Mouse (Mus musculus): Measurements from ENCODE around the gene Rbfox2. TPM values are rescaled to one million over a fixed set of nuclear protein-coding genes. Genes with fewer than 3 reads are reported as not detected.
A peak's percentile ranks its signal among the peaks of the same experiment; 100 is the strongest.

Rbfox2 gene
- polyA plus RNA-seq, 1 experiment = 34.7 TPM

DNA sequence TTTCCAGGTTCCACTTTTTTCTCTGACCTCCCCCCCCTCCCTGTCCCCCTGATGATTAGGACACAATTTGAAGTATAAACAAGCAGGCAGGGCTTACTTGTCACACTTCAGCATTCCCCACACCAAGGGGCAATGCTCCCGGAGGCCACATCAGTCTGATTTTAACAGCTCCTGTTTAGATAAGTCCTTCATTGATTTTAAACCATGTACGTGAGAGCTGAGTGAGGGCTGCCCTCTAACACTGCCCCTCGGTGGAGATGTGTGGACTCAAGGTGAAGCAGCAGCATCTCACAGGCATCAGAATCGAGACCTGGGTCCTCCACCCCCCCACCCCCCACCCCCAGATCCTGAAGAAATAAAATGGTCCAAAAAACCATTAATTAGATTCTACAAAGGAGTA, 155.0 kb downstream of the Rbfox2 start:
- Histone ChIP-seq H3K36me3 (ENCODE audit: control insufficient read depth, insufficient read depth, low read length) (no peaks in the 10 kb centered on the region), H3K4me1 (ENCODE audit: control insufficient read depth, insufficient read depth, insufficient read length, low read length) (peaks cover 5% of the 10 kb centered on the region), H3K27me3 (ENCODE audit: control insufficient read depth, insufficient read depth, low read length) (no peaks in the 10 kb centered on the region), H3K4me3 (ENCODE audit: low read depth, low read length) (no peak overlapping the region), H3K27ac (ENCODE audit: insufficient read depth, low read depth, low read length) (no peak overlapping the region)
- no peak for TF ChIP-seq CTCF (IDR thresholded peaks at IDR 0.05; ENCODE audit: extremely low read depth, insufficient read length, insufficient replicate concordance, low read depth, low read length)
- 42% methylated on average over 4 of the region's 4 CpGs for WGBS

GRCm38 (mm10) chr15:77151178-77151577, 155.6 kb downstream of the Rbfox2 start:
- Histone ChIP-seq H3K4me1 (ENCODE audit: control insufficient read depth, insufficient read depth, insufficient read length, low read length) (peaks cover 2% of the 10 kb centered on the region), H3K4me3 (ENCODE audit: low read depth, low read length) (no peak overlapping the region), H3K27ac (ENCODE audit: insufficient read depth, low read depth, low read length) (no peak overlapping the region), H3K27me3 (ENCODE audit: control insufficient read depth, insufficient read depth, low read length) (no peaks in the 10 kb centered on the region), H3K36me3 (ENCODE audit: control insufficient read depth, insufficient read depth, low read length) (no peaks in the 10 kb centered on the region)
- WGBS = 68% methylated on average over 8 of the region's 8 CpGs
- TF ChIP-seq CTCF (IDR thresholded peaks at IDR 0.05; ENCODE audit: extremely low read depth, insufficient read length, insufficient replicate concordance, low read depth, low read length) = no peak
- no peak for TF ChIP-seq POLR2A (IDR thresholded peaks at IDR 0.05; ENCODE audit: low read depth, low read length)

- Histone ChIP-seq H3K4me3 (ENCODE audit: low read depth, low read length) (peak overlapping the region; percentile 7; the same call in 1 of the 2 replicates), H3K4me1 (ENCODE audit: control insufficient read depth, insufficient read depth, insufficient read length, low read length) (peaks cover 2% of the 10 kb centered on the region), H3K27ac (ENCODE audit: insufficient read depth, low read depth, low read length) (peak overlapping the region; percentile 17), H3K27me3 (ENCODE audit: control insufficient read depth, insufficient read depth, low read length) (no peaks in the 10 kb centered on the region), H3K36me3 (ENCODE audit: control insufficient read depth, insufficient read depth, low read length) (no peaks in the 10 kb centered on the region)
- 23% methylated on average over 3 of the region's 3 CpGs for WGBS
- TF ChIP-seq POLR2A (IDR thresholded peaks at IDR 0.05; ENCODE audit: low read depth, low read length) (no peak), CTCF (IDR thresholded peaks at IDR 0.05; ENCODE audit: extremely low read depth, insufficient read length, insufficient replicate concordance, low read depth, low read length) (no peak)
Measured at GRCm38 (mm10) chr15:77150424-77150841, 156.4 kb downstream of the Rbfox2 start.

DNA sequence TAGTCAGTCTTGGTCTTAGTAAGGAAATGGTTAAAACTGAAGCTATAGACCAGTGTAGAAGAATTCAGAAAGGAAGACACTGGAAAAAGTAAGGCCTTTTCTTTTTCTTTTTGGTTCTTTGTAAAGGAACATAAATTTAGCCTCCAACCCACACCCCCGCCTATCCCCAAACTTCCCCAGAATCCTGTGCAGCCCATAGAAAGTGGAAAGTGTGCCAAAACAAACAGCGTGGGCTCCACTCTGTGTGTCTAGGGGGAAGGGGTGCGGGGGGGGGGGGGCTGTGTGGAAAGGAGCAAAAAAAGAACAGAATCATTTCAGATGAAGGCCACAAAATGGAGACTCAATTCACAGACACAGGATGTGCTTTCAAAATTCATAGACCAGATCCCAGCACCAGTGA, 156.8 kb downstream of the Rbfox2 start:
- Histone ChIP-seq H3K4me1 (ENCODE audit: control insufficient read depth, insufficient read depth, insufficient read length, low read length) (peaks cover 2% of the 10 kb centered on the region), H3K27ac (ENCODE audit: insufficient read depth, low read depth, low read length) (peak overlapping the region; percentile 17; the same call in 1 of the 2 replicates), H3K4me3 (ENCODE audit: low read depth, low read length) (no peak overlapping the region), H3K27me3 (ENCODE audit: control insufficient read depth, insufficient read depth, low read length) (no peaks in the 10 kb centered on the region), H3K36me3 (ENCODE audit: control insufficient read depth, insufficient read depth, low read length) (no peaks in the 10 kb centered on the region)
- TF ChIP-seq CTCF (IDR thresholded peaks at IDR 0.05; ENCODE audit: extremely low read depth, insufficient read length, insufficient replicate concordance, low read depth, low read length) (no peak), POLR2A (IDR thresholded peaks at IDR 0.05; ENCODE audit: low read depth, low read length) (no peak)
- WGBS = 19% methylated on average over 3 of the region's 3 CpGs

- H3K36me3 ChIP-seq (ENCODE audit: control insufficient read depth, insufficient read depth, low read length) = no peaks in the 10 kb centered on the region
- H3K27ac ChIP-seq (ENCODE audit: insufficient read depth, low read depth, low read length) = no peak overlapping the region
- no peak overlapping the region for H3K4me3 ChIP-seq (ENCODE audit: low read depth, low read length)
- WGBS = 64% methylated on average over 3 of the region's 3 CpGs
- H3K4me1 ChIP-seq (ENCODE audit: control insufficient read depth, insufficient read depth, insufficient read length, low read length) = peaks cover 2% of the 10 kb centered on the region
- TF ChIP-seq CTCF (IDR thresholded peaks at IDR 0.05; ENCODE audit: extremely low read depth, insufficient read length, insufficient replicate concordance, low read depth, low read length) (no peak), POLR2A (IDR thresholded peaks at IDR 0.05; ENCODE audit: low read depth, low read length) (no peak)
- H3K27me3 ChIP-seq (ENCODE audit: control insufficient read depth, insufficient read depth, low read length) = no peaks in the 10 kb centered on the region
Measured at GRCm38 (mm10) chr15:77149551-77149950, 157.3 kb downstream of the Rbfox2 start.

- Histone ChIP-seq H3K4me3 (ENCODE audit: low read depth, low read length) (no peak overlapping the region), H3K4me1 (ENCODE audit: control insufficient read depth, insufficient read depth, insufficient read length, low read length) (peaks cover 7% of the 10 kb centered on the region; the same call in 1 of the 2 replicates), H3K27ac (ENCODE audit: insufficient read depth, low read depth, low read length) (no peak overlapping the region), H3K36me3 (ENCODE audit: control insufficient read depth, insufficient read depth, low read length) (no peaks in the 10 kb centered on the region), H3K27me3 (ENCODE audit: control insufficient read depth, insufficient read depth, low read length) (no peaks in the 10 kb centered on the region)
- 88% methylated on average over 4 of the region's 4 CpGs for WGBS
- TF ChIP-seq POLR2A (IDR thresholded peaks at IDR 0.05; ENCODE audit: low read depth, low read length) = no peak
Measured at GRCm38 (mm10) chr15:77146942-77147341, 159.9 kb downstream of the Rbfox2 start.

- peaks cover 7% of the 10 kb centered on the region; the same call in 1 of the 2 replicates for H3K4me1 ChIP-seq (ENCODE audit: control insufficient read depth, insufficient read depth, insufficient read length, low read length)
- no peak overlapping the region for H3K4me3 ChIP-seq (ENCODE audit: low read depth, low read length)
- TF ChIP-seq POLR2A (IDR thresholded peaks at IDR 0.05; ENCODE audit: low read depth, low read length) (no peak), CTCF (IDR thresholded peaks at IDR 0.05; ENCODE audit: extremely low read depth, insufficient read length, insufficient replicate concordance, low read depth, low read length) (no peak)
- H3K27ac ChIP-seq (ENCODE audit: insufficient read depth, low read depth, low read length) = no peak overlapping the region
- WGBS = 87% methylated on average over 1 of the region's 1 CpGs
- H3K27me3 ChIP-seq (ENCODE audit: control insufficient read depth, insufficient read depth, low read length) = no peaks in the 10 kb centered on the region
- no peaks in the 10 kb centered on the region for H3K36me3 ChIP-seq (ENCODE audit: control insufficient read depth, insufficient read depth, low read length)
Measured at GRCm38 (mm10) chr15:77144960-77145359, 161.8 kb downstream of the Rbfox2 start.

GRCm38 (mm10) chr15:77142787-77143186, 164.0 kb downstream of the Rbfox2 start:
- 66% methylated on average over 5 of the region's 5 CpGs for WGBS
- TF ChIP-seq CTCF (IDR thresholded peaks at IDR 0.05; ENCODE audit: extremely low read depth, insufficient read length, insufficient replicate concordance, low read depth, low read length) = no peak
- TF ChIP-seq POLR2A (IDR thresholded peaks at IDR 0.05; ENCODE audit: low read depth, low read length) = no peak
- Histone ChIP-seq H3K27ac (ENCODE audit: insufficient read depth, low read depth, low read length) (no peak overlapping the region), H3K36me3 (ENCODE audit: control insufficient read depth, insufficient read depth, low read length) (0 out of 2 replicates have a peak, but pooled peaks cover 2% of the 10 kb centered on the region), H3K27me3 (ENCODE audit: control insufficient read depth, insufficient read depth, low read length) (no peaks in the 10 kb centered on the region; the same call in 1 of the 2 replicates), H3K4me1 (ENCODE audit: control insufficient read depth, insufficient read depth, insufficient read length, low read length) (peaks cover 8% of the 10 kb centered on the region; the same call in 1 of the 2 replicates), H3K4me3 (ENCODE audit: low read depth, low read length) (no peak overlapping the region)

Data from small intestine, adult 2 months (tissue).